Mouse (Mus musculus) heart, postnatal 0 days (tissue): ENCODE results near the gene Pcnx2.

ENCODE experiments used
- CTCF ChIP-seq: IDR thresholded peaks from 2 replicates; pipeline ENCODE4 v1.5.1; 2016; ENCODE audit warnings: antibody characterized with exemption, control low read depth, low read depth
- EP300 ChIP-seq: IDR thresholded peaks from 2 replicates; pipeline ENCODE4 v1.6.1; 2016; ENCODE audit warnings: antibody characterized with exemption, low read depth

- TF ChIP-seq CTCF (no peak), EP300 (no peak)
Observed at GRCm38 (mm10) chr8:125772300-125772699, 125.8 kb downstream of the Pcnx2 start.
